Mouse (Mus musculus): ENCODE data around the gene Mc1r. TPM values are rescaled to one million over a fixed set of nuclear protein-coding genes. Genes with fewer than 3 reads are reported as not detected.

Gene Mc1r
- total and polyA plus RNA-seq, 3 experiments: 0.02 to 0.27 TPM; not detected in 1

DNA sequence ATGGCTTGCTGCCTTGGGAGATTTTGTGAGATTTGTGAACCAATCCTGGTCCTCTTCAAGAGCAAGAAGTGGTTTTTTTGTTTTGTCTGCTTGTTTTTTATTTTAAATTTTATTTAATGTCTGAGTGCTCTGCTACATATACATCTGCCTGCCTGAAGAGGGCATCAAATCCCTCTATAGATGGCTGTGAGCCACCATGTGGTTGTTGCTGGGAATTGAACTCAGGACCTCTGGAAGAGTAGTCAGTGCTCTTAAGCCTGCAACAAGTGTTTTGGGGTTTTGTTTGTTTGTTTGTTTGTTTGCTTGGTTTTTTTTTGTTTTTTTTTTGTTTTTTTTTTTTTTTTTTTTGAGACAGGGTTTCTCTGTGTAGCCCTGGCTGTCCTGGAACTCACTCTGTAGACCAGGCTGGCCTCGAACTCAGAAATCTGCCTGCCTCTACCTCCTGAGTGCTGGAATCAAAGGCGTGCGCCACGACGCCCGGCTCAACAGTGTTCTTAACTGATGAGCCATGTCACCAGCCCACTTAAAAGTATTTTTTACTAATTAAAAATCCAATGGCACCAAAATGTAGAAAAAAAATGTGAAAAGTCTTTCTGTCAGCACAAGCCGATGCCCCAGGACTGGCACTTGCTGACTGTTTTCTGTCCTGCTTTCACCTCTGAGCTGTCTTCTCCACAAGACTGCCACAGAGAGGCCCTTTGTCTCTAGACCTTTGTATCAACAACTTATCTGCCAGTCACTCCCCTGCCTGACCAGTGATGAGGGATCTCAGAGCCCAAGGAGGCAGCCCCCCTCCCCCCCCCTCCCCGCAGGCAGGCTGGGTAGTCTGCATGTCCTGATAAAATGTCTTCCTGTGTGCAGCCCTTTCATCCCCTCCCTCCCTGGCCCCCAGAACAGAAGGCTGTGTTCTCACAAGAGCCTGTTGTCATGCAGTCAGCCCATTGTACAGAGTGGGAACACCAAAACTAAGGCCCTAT is 9.3 kb downstream of the Mc1r start:
- ATAC-seq (ENCODE audit: extremely low read depth, insufficient number of reproducible peaks, low FRiP score, poor library complexity, severe bottlenecking) (peak; percentile 64), DNase-seq (ENCODE audit: low spot score) (peak; percentile 52)
- peaks cover 43% of the 10 kb centered on the region for H3K4me1 ChIP-seq (ENCODE audit: insufficient read depth, low read depth, low read length)
- peak overlapping the region; percentile 20; the same call in 1 of the 2 replicates for H3K4me3 ChIP-seq (ENCODE audit: low read depth, low read length)
- no peak for TF ChIP-seq GATA1 (IDR thresholded peaks at IDR 0.05; ENCODE audit: borderline replicate concordance, low read length)
- H3K27me3 ChIP-seq (ENCODE audit: insufficient read depth, low read length): peaks cover 35% of the 10 kb centered on the region
- no peaks in the 10 kb centered on the region for H3K36me3 ChIP-seq (replicated peaks)
- H3K9me3 ChIP-seq (replicated peaks): no peaks in the 10 kb centered on the region

DNA sequence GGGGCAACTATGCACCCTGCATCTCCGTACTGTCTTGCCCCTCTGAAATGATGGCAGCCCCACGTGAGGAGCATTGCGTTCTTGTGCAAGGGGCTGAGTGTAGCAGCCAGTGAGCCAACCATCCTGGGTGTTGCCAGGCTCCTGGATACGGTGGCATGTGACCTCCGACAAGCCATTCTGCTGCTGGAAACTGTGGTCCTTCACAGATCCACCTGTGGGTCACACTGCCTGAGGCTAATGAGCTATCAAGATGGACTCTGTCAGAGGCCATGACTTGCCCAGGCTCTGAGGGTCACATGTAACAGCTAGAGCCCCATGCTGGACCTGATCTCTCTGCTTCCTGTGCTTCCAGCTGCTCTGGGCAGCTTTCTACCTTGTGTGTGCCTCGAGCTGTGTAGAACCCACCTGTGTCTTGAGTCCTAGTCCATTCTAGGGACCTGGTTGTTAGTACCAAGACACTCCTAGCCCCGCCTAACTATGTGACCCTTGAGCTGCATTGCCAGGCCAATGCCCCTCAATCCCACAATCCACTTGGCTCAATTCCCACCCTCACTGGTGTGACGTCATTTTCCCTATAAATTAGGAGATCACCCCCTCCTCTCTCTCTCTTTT is 10.1 kb downstream of the Mc1r start:
- Histone ChIP-seq H3K4me1 (ENCODE audit: insufficient read depth, low read depth, low read length) (peaks cover 41% of the 10 kb centered on the region), H3K4me3 (ENCODE audit: low read depth, low read length) (peak overlapping the region; percentile 20; the same call in 1 of the 2 replicates), H3K9me3 (replicated peaks) (no peaks in the 10 kb centered on the region), H3K27me3 (ENCODE audit: insufficient read depth, low read length) (peaks cover 31% of the 10 kb centered on the region), H3K36me3 (replicated peaks) (no peaks in the 10 kb centered on the region)
- ATAC-seq (ENCODE audit: extremely low read depth, insufficient number of reproducible peaks, low FRiP score, poor library complexity, severe bottlenecking) (no peak), DNase-seq (ENCODE audit: low spot score) (peak; percentile 0)
- no peak for TF ChIP-seq CTCF (IDR thresholded peaks at IDR 0.05; ENCODE audit: low read depth, low read length)

DNA sequence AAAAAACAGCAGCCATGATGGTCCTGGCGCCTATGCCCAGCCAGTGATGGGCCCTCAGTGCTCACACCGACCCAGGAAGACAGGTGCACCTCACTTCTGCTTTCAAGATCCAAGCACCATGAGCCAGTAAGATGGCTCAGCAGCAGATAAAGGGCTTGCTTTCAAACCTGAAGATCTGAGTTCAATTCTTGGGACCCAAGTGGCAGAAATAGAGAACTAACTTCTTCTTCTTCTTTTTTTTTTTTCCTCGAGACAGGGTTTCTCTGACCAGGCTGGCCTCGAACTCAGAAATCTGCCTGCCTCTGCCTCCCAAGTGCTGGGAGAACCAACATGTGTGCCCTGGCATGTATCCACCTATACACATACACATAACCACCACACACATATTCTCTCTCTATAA is 12.8 kb downstream of the Mc1r start:
- no peak for ATAC-seq (ENCODE audit: extremely low read depth, insufficient number of reproducible peaks, low FRiP score, poor library complexity, severe bottlenecking)
- TF ChIP-seq POLR2AphosphoS5 (IDR thresholded peaks at IDR 0.05; ENCODE audit: insufficient replicate concordance, low read depth, low read length) (no peak), GATA2 (IDR thresholded peaks at IDR 0.05; ENCODE audit: borderline replicate concordance, low read depth, low read length) (no peak), GATA1 (IDR thresholded peaks at IDR 0.05; ENCODE audit: borderline replicate concordance, low read length) (no peak), CTCF (IDR thresholded peaks at IDR 0.05; ENCODE audit: low read depth, low read length) (no peak), TAL1 (conservative IDR thresholded peaks at IDR 0.05; ENCODE audit: low read depth, low read length) (no peak)
- peaks cover 33% of the 10 kb centered on the region for H3K4me1 ChIP-seq (ENCODE audit: insufficient read depth, low read depth, low read length)
- H3K4me3 ChIP-seq (ENCODE audit: low read depth, low read length): no peak overlapping the region
- H3K36me3 ChIP-seq (replicated peaks): no peaks in the 10 kb centered on the region
- peaks cover 16% of the 10 kb centered on the region for H3K27me3 ChIP-seq (ENCODE audit: insufficient read depth, low read length)
- DNase-seq (ENCODE audit: low spot score): no peak
- H3K9me3 ChIP-seq (replicated peaks): no peaks in the 10 kb centered on the region

DNA sequence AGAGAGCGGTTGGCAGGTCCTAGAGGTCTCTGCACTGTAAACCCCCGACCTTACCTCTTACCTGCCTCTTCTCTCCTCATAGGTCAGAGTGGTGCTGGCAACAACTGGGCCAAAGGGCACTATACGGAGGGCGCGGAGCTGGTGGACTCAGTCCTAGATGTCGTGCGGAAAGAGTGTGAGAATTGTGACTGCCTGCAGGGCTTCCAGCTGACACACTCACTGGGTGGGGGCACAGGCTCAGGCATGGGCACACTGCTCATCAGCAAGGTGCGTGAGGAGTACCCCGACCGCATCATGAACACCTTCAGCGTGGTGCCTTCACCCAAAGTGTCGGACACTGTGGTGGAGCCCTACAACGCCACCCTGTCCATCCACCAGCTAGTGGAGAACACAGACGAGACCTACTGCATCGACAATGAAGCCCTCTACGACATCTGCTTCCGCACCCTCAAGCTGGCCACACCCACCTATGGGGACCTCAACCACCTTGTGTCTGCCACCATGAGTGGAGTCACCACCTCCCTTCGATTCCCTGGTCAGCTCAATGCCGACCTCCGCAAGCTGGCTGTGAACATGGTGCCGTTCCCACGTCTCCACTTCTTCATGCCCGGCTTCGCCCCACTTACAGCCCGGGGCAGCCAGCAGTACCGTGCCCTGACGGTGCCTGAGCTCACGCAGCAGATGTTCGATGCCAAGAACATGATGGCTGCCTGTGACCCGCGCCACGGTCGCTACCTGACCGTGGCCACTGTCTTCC is 13.8 kb downstream of the Mc1r start:
- Histone ChIP-seq H3K27me3 (ENCODE audit: insufficient read depth, low read length) (peaks cover 20% of the 10 kb centered on the region), H3K9me3 (replicated peaks) (no peaks in the 10 kb centered on the region), H3K4me1 (ENCODE audit: insufficient read depth, low read depth, low read length) (peaks cover 33% of the 10 kb centered on the region), H3K4me3 (ENCODE audit: low read depth, low read length) (no peak overlapping the region), H3K36me3 (replicated peaks) (no peaks in the 10 kb centered on the region)
- DNase-seq (ENCODE audit: low spot score): no peak
- TF ChIP-seq GATA1 (IDR thresholded peaks at IDR 0.05; ENCODE audit: borderline replicate concordance, low read length) (no peak), POLR2AphosphoS5 (IDR thresholded peaks at IDR 0.05; ENCODE audit: insufficient replicate concordance, low read depth, low read length) (no peak), TAL1 (conservative IDR thresholded peaks at IDR 0.05; ENCODE audit: low read depth, low read length) (no peak), CTCF (IDR thresholded peaks at IDR 0.05; ENCODE audit: low read depth, low read length) (no peak), GATA2 (IDR thresholded peaks at IDR 0.05; ENCODE audit: borderline replicate concordance, low read depth, low read length) (no peak)
- no peak for ATAC-seq (ENCODE audit: extremely low read depth, insufficient number of reproducible peaks, low FRiP score, poor library complexity, severe bottlenecking)

DNA sequence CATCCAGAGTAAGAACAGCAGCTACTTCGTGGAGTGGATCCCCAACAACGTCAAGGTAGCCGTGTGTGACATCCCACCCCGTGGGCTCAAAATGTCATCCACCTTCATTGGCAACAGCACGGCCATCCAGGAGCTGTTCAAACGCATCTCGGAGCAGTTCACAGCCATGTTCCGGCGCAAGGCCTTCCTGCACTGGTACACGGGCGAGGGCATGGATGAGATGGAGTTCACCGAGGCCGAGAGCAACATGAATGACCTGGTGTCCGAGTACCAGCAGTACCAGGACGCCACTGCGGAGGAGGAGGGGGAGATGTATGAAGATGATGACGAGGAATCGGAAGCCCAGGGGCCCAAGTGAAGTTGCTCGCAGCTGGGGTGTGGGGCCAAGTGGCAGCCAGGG is 14.4 kb downstream of the Mc1r start:
- H3K27me3 ChIP-seq (ENCODE audit: insufficient read depth, low read length): peaks cover 20% of the 10 kb centered on the region
- H3K9me3 ChIP-seq (replicated peaks): no peaks in the 10 kb centered on the region
- DNase-seq (ENCODE audit: low spot score): peak; percentile 0
- no peak for ATAC-seq (ENCODE audit: extremely low read depth, insufficient number of reproducible peaks, low FRiP score, poor library complexity, severe bottlenecking)
- no peak overlapping the region for H3K4me3 ChIP-seq (ENCODE audit: low read depth, low read length)
- TF ChIP-seq TAL1 (conservative IDR thresholded peaks at IDR 0.05; ENCODE audit: low read depth, low read length) (no peak), CTCF (IDR thresholded peaks at IDR 0.05; ENCODE audit: low read depth, low read length) (no peak), POLR2AphosphoS5 (IDR thresholded peaks at IDR 0.05; ENCODE audit: insufficient replicate concordance, low read depth, low read length) (no peak), GATA1 (IDR thresholded peaks at IDR 0.05; ENCODE audit: borderline replicate concordance, low read length) (no peak), GATA2 (IDR thresholded peaks at IDR 0.05; ENCODE audit: borderline replicate concordance, low read depth, low read length) (no peak)
- H3K4me1 ChIP-seq (ENCODE audit: insufficient read depth, low read depth, low read length): peaks cover 33% of the 10 kb centered on the region
- H3K36me3 ChIP-seq (replicated peaks): no peaks in the 10 kb centered on the region
